Mouse (Mus musculus) stomach, embryonic 16.5 days (tissue): ENCODE results near the gene Pitpna. TPM values are rescaled to one million over a fixed set of nuclear protein-coding genes. Genes with fewer than 3 reads are reported as not detected.

Source experiments
- ATAC-seq: fragments of 200-750 bp; cut with Nextera tagmentation; 2 replicates; pipeline ENCODE4 v1.8.0; 2017; ENCODE audit warnings: moderate number of reproducible peaks, moderate TSS enrichment; ENCODE audit not compliant: insufficient read depth, low FRiP score
- H3K27ac ChIP-seq: fragments of 300-500 bp; sonication (generic); 2 replicates; pipeline ENCODE4 v1.5.1; 2014; ENCODE audit warnings: low read length
- H3K27me3 ChIP-seq: fragments of 300-500 bp; sonication (generic); 2 replicates; pipeline ENCODE4 v1.6.1; 2014; ENCODE audit warnings: low read length, control low read depth, mixed read lengths; ENCODE audit not compliant: control insufficient read depth, insufficient read depth
- H3K36me3 ChIP-seq: fragments of 300-500 bp; sonication (generic); 2 replicates; pipeline ENCODE4 v1.6.1; 2014; ENCODE audit warnings: low read length; ENCODE audit not compliant: control insufficient read depth, insufficient read depth
- H3K4me1 ChIP-seq: fragments of 300-500 bp; sonication (generic); 2 replicates; pipeline ENCODE4 v1.6.1; 2014; ENCODE audit warnings: low read length, control low read depth, mixed read lengths; ENCODE audit not compliant: control insufficient read depth, insufficient read depth
- H3K4me2 ChIP-seq: fragments of 300-500 bp; sonication (generic); 2 replicates; pipeline ENCODE4 v1.6.1; 2014; ENCODE audit warnings: low read depth, low read length, mixed read lengths
- H3K4me3 ChIP-seq: fragments of 300-500 bp; sonication (generic); replicated peaks from 2 replicates; pipeline ENCODE4 v1.5.1; 2014; ENCODE audit warnings: mild to moderate bottlenecking, low read length
- H3K9ac ChIP-seq: fragments of 300-500 bp; sonication (generic); 2 replicates; pipeline ENCODE4 v1.6.1; 2014; ENCODE audit warnings: low read length
- H3K9me3 ChIP-seq: fragments of 300-500 bp; sonication (generic); replicated peaks from 2 replicates; pipeline ENCODE4 v1.6.1; 2016; ENCODE audit warnings: low read length, control low read depth; ENCODE audit not compliant: control insufficient read depth
- WGBS: fragments of 180-500 bp; shearing (Covaris S2); extraction: QIAGEN DNeasy Blood & Tissue Kit; methylation state at CpG from one replicate; pipeline ENCODE4 v1.1.7; 2014; 5-methylcytosine and 5-hydroxymethylcytosine counted together
- polyA plus RNA-seq: library from polyadenylated mRNA; unstranded; fragments of >200 nt; fragmentation: Nextera tagmentation; extraction: Ambion mirVana; gene quantifications from 2 replicates; pipeline ENCODE4 v1.2.1, GENCODE M21; 2015

Pitpna gene
- polyA plus RNA-seq, 1 experiment from 2014 or later: 63.1 TPM

DNA sequence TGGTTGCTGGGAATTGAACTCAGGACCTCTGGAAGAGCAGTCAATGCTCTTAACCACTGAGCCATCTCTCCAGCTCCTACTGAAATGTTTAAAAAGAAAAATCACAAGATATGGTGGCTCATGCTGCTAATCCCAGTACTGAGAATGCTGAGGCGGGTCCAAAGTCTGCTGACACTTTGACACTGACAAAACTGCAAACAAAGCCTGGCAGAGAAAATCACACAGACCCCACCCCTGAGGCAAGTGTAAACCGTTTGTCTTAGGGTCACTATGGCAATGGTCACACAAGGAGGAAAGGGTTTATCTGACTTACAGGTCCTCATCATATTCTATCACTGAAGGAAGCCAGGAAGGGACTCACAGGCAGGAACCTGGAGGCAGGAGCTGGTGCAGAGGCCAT lies 27.7 kb downstream of the Pitpna start:
- Histone ChIP-seq H3K9ac (no peak overlapping the region), H3K4me3 (no peak overlapping the region), H3K27ac (no peak overlapping the region), H3K4me1 (peaks cover 2% of the 10 kb centered on the region; the same call in 1 of the 2 replicates), H3K4me2 (no peak overlapping the region), H3K36me3 (peaks cover 20% of the 10 kb centered on the region), H3K9me3 (no peaks in the 10 kb centered on the region), H3K27me3 (no peaks in the 10 kb centered on the region)
- WGBS: 71% methylated on average over 2 of the region's 2 CpGs
- no peak for ATAC-seq

GRCm38 (mm10) chr11:75619133-75619532 lies 31.2 kb downstream of the Pitpna start:
- Histone ChIP-seq H3K27me3 (no peaks in the 10 kb centered on the region), H3K4me2 (no peak overlapping the region), H3K4me3 (no peak overlapping the region), H3K36me3 (peaks cover 26% of the 10 kb centered on the region), H3K9ac (no peak overlapping the region), H3K27ac (no peak overlapping the region), H3K9me3 (no peaks in the 10 kb centered on the region), H3K4me1 (peaks cover 5% of the 10 kb centered on the region; the same call in 1 of the 2 replicates)
- ATAC-seq: no peak
- 77% methylated on average over 5 of the region's 5 CpGs for WGBS

DNA sequence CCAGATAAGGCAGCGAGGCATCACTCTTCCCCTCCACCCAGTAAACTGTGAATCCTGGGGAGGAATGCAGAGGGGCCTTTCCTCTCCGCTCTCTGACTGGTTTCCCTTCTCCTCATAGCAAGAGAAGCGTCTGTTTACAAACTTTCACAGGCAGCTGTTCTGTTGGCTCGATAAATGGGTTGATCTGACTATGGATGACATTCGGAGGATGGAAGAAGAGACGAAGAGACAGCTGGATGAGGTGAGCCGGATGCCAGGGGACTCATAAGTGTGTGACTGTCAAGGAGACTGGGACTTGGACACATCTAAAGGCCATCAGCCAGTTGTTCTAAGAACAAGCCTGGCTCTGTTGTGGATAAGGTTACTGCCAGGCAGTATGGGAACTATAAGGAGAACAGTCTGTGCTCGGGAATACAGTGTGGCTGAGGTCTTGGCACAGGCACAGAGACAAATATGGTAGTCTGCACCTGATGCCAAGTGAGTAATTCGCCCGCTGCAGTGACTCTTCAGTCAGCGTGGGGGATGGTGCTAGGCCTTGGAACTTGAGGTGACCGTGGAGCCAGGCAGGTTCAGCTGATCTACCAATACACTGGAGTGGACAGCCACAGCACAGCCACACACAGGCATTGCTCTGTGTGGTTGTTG lies 32.4 kb downstream of the Pitpna start:
- Histone ChIP-seq H3K9me3 (no peaks in the 10 kb centered on the region), H3K4me3 (no peak overlapping the region), H3K27ac (peak overlapping the region; percentile 3), H3K9ac (0 out of 2 replicates have a peak overlapping the region, but pooled peaks have one; percentile 14), H3K27me3 (no peaks in the 10 kb centered on the region), H3K4me1 (peaks cover 5% of the 10 kb centered on the region; the same call in 1 of the 2 replicates), H3K4me2 (no peak overlapping the region), H3K36me3 (peaks cover 27% of the 10 kb centered on the region)
- ATAC-seq: peak; percentile 64
- WGBS: 73% methylated on average over 12 of the region's 12 CpGs

GRCm38 (mm10) chr11:75621426-75621825 lies 33.5 kb downstream of the Pitpna start:
- no peak overlapping the region for H3K4me2 ChIP-seq
- H3K4me1 ChIP-seq: peaks cover 5% of the 10 kb centered on the region; the same call in 1 of the 2 replicates
- H3K4me3 ChIP-seq: no peak overlapping the region
- H3K27me3 ChIP-seq: no peaks in the 10 kb centered on the region
- peaks cover 32% of the 10 kb centered on the region for H3K36me3 ChIP-seq
- no peaks in the 10 kb centered on the region for H3K9me3 ChIP-seq
- no peak overlapping the region for H3K9ac ChIP-seq
- WGBS: 65% methylated on average over 2 of the region's 2 CpGs
- ATAC-seq: no peak
- H3K27ac ChIP-seq: peak overlapping the region; percentile 3; the same call in 1 of the 2 replicates

- Histone ChIP-seq H3K4me1 (peaks cover 5% of the 10 kb centered on the region; the same call in 1 of the 2 replicates), H3K36me3 (peaks cover 33% of the 10 kb centered on the region), H3K4me2 (no peak overlapping the region), H3K9ac (no peak overlapping the region), H3K27ac (no peak overlapping the region), H3K4me3 (no peak overlapping the region), H3K27me3 (no peaks in the 10 kb centered on the region), H3K9me3 (no peaks in the 10 kb centered on the region)
- WGBS: 76% methylated on average over 2 of the region's 2 CpGs
- no peak for ATAC-seq
Measured at GRCm38 (mm10) chr11:75622588-75623329, 34.9 kb downstream of the Pitpna start.

- no peak for ATAC-seq
- Histone ChIP-seq H3K27ac (peak overlapping the region; percentile 58), H3K36me3 (peaks cover 39% of the 10 kb centered on the region), H3K4me2 (no peak overlapping the region), H3K27me3 (no peaks in the 10 kb centered on the region), H3K4me3 (no peak overlapping the region), H3K9me3 (no peaks in the 10 kb centered on the region), H3K9ac (no peak overlapping the region), H3K4me1 (peaks cover 5% of the 10 kb centered on the region; the same call in 1 of the 2 replicates)
- WGBS: 67% methylated on average over 2 of the region's 2 CpGs
Measured at GRCm38 (mm10) chr11:75624102-75624554, 36.2 kb downstream of the Pitpna start.

DNA sequence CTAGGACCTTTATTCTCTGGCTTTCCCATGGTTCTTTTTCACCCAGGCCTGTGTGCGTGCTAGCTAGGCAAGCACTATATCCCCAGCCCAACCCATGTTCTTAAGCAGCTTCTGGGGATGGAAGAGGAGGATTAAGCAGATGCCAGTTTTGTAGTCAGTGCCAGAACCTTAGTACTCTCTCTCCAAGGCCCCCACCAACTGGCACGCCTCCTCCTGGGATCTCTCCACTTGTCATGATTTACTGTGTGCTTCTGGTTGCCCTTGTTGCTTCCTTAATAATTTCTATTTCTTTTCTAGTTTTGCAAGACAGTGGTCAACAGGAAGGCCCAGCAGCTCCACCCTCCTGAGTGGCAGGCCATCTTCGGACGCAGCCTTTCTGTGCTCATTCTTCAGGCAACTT lies 37.9 kb downstream of the Pitpna start:
- Histone ChIP-seq H3K27me3 (no peaks in the 10 kb centered on the region), H3K27ac (no peak overlapping the region), H3K9ac (no peak overlapping the region), H3K4me1 (peaks cover 10% of the 10 kb centered on the region; the same call in 1 of the 2 replicates), H3K4me2 (no peak overlapping the region), H3K4me3 (no peak overlapping the region), H3K9me3 (no peaks in the 10 kb centered on the region), H3K36me3 (peaks cover 29% of the 10 kb centered on the region)
- WGBS: 93% methylated on average over 4 of the region's 4 CpGs
- ATAC-seq: no peak

DNA sequence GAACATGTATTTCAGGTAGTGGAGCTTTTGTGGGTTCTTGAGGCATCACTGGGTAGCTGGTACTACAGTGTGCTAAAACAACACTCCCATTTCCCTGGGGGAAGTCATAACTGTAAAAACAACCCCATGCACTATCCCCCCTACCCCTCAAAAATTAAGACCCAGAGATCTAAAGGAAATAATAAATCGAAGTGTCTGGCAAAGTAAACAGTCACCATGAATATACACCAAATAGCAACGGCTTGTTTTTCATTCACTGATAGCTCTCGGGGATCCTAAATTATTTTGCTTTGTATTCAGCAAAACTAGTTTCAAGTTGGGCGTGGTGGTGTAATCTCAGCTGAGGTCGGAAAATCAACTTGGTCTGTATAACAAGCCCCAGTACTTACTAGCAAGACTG lies 42.2 kb downstream of the Pitpna start:
- peak overlapping the region; percentile 86 for H3K27ac ChIP-seq

DNA sequence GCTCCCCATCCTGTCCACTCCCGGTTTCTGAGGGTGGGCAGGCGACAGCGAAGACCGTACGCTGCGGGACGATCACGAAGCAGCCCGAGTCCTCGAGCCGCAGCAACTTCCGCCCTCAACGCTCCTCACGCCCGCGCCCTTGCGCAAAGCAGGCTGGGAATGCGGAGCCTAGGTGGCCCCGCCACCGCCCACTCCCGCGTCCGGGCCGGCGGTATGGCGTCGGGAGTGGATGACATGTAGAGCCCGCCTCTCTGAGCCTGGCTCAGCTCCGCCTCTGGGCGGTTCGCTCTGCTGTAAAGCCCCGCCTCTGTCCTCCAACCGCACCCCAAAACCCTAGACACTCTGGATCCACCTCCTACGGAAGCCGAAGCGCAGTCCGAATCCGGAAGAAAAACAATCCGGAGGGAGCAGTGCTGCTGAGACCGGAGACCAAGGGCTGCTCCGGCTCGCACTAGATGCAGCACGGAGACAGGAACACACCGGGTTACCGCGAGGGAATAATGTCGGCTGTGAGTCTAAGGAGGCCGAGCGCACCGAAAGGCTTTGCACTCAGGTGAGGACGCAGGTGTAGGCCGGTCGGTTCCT lies 42.8 kb downstream of the Pitpna start, which contains the start of gene Inpp5k:
TSS of gene Inpp5k (plus strand) at position 344 of the 585 bp plus-strand sequence.
- Histone ChIP-seq H3K9ac (peak within 1 kb of the TSS; percentile 83), H3K9me3 (no peaks in the 10 kb centered on the region), H3K27me3 (no peaks in the 10 kb centered on the region), H3K36me3 (peaks cover 17% of the 10 kb centered on the region), H3K4me3 (peak within 1 kb of the TSS; percentile 80), H3K4me1 (peaks cover 7% of the 10 kb centered on the region; the same call in 1 of the 2 replicates), H3K27ac (peak within 1 kb of the TSS; percentile 86), H3K4me2 (peak within 1 kb of the TSS; percentile 81)
- peak; percentile 100 for ATAC-seq
- under 1% methylated on average over 53 of the region's 53 CpGs for WGBS

More for the DNA sequence above, 42.2 kb downstream of the Pitpna start:
- Histone ChIP-seq H3K36me3 (peaks cover 23% of the 10 kb centered on the region), H3K4me2 (peak overlapping the region; percentile 81), H3K27me3 (no peaks in the 10 kb centered on the region), H3K4me3 (peak overlapping the region; percentile 80), H3K4me1 (peaks cover 7% of the 10 kb centered on the region; the same call in 1 of the 2 replicates), H3K9me3 (no peaks in the 10 kb centered on the region), H3K9ac (peak overlapping the region; percentile 83)
- no peak for ATAC-seq
- WGBS: 3% methylated on average over 5 of the region's 5 CpGs
